Mouse (Mus musculus) mature B cell (primary cell): Measurements from ENCODE around the gene Gm10065.
"Not testable (repeated sequence)": the region's sequence is repeated elsewhere in the genome, so short reads cannot be mapped to it uniquely, and the experiment has no call there.

ENCODE experiments used
- in situ Hi-C: fragments of 300-500 bp; cut with MboI; formaldehyde crosslinking; loops from 2 replicates; pipeline ENCODE4 v1.14.3; 2019

The Gm10065 gene

GRCm38 (mm10) chr13:21478759-21479670 lies at the start of gene Gm10065, which contains the start of gene Zkscan4:
Gene Gm10065, minus strand, starts transcription at chr13:21479441.
Gene Zkscan4, plus strand, starts transcription at chr13:21478907.
- in situ Hi-C loops = not testable (repeated sequence)

GRCm38 (mm10) chr13:21506221-21506649 lies 27.0 kb upstream of the Gm10065 start:
- in situ Hi-C loops = no loop called here

GRCm38 (mm10) chr13:21502296-21502695 lies 23.1 kb upstream of the Gm10065 start:
- in situ Hi-C loops = no loop called here

- in situ Hi-C loops = not testable (repeated sequence)
Observed at GRCm38 (mm10) chr13:21501182-21501581, 21.9 kb upstream of the Gm10065 start, which contains the start of gene Gm11273. Gene Gm11273, minus strand, starts transcription at chr13:21501418.

- in situ Hi-C loops = no loop called here
Observed at GRCm38 (mm10) chr13:21495080-21495479, 15.8 kb upstream of the Gm10065 start, which contains the start of gene AK157302. Gene AK157302, plus strand, starts transcription at chr13:21495223.

GRCm38 (mm10) chr13:21492847-21493246 lies 13.6 kb upstream of the Gm10065 start:
- in situ Hi-C loops = no loop called here

GRCm38 (mm10) chr13:21486881-21487280 lies 7.6 kb upstream of the Gm10065 start:
- in situ Hi-C loops = no loop called here

GRCm38 (mm10) chr13:21472427-21472826 lies 6.8 kb downstream of the Gm10065 start:
- in situ Hi-C loops = no loop called here

GRCm38 (mm10) chr13:21469097-21469496 lies 10.1 kb downstream of the Gm10065 start:
- in situ Hi-C loops = no loop called here

GRCm38 (mm10) chr13:21468061-21469019 lies 10.9 kb downstream of the Gm10065 start, which contains the start of gene Nkapl:
Gene Nkapl, minus strand, starts transcription at chr13:21468509.
- in situ Hi-C loops = no loop called here

GRCm38 (mm10) chr13:21467336-21467735 lies 11.9 kb downstream of the Gm10065 start:
- in situ Hi-C loops = no loop called here

- in situ Hi-C loops = not testable (repeated sequence)
Observed at GRCm38 (mm10) chr13:21462516-21462915, 16.7 kb downstream of the Gm10065 start.

- in situ Hi-C loops = no loop called here
Observed at GRCm38 (mm10) chr13:21456347-21456746, 22.9 kb downstream of the Gm10065 start.

GRCm38 (mm10) chr13:21454133-21454532 lies 25.1 kb downstream of the Gm10065 start:
- in situ Hi-C loops = no loop called here

GRCm38 (mm10) chr13:21453449-21453848 lies 25.8 kb downstream of the Gm10065 start, which contains the start of gene Zscan26:
Gene Zscan26, minus strand, starts transcription at chr13:21453730.
- in situ Hi-C loops = no loop called here

GRCm38 (mm10) chr13:21453042-21453441 lies 26.2 kb downstream of the Gm10065 start:
- in situ Hi-C loops = no loop called here

GRCm38 (mm10) chr13:21447856-21448614 lies 31.2 kb downstream of the Gm10065 start:
- in situ Hi-C loops = loop anchor here (5.0 kb wide), 1 partner anchor 41 kb away; no protein-coding TSS in a partner anchor

- in situ Hi-C loops = loop anchor here (5.0 kb wide), 1 partner anchor 39 kb away; no protein-coding TSS in a partner anchor
Observed at GRCm38 (mm10) chr13:21446796-21447195, 32.4 kb downstream of the Gm10065 start.

GRCm38 (mm10) chr13:21441207-21441572 lies 38.1 kb downstream of the Gm10065 start:
- in situ Hi-C loops = no loop called here

- in situ Hi-C loops = no loop called here
Observed at GRCm38 (mm10) chr13:21440503-21441206, 38.6 kb downstream of the Gm10065 start, which contains the start of gene Pgbd1. Gene Pgbd1, minus strand, starts transcription at chr13:21441058.
